Mouse (Mus musculus): Measurements from ENCODE around the gene Gm17651.

Gene Gm17651

DNA sequence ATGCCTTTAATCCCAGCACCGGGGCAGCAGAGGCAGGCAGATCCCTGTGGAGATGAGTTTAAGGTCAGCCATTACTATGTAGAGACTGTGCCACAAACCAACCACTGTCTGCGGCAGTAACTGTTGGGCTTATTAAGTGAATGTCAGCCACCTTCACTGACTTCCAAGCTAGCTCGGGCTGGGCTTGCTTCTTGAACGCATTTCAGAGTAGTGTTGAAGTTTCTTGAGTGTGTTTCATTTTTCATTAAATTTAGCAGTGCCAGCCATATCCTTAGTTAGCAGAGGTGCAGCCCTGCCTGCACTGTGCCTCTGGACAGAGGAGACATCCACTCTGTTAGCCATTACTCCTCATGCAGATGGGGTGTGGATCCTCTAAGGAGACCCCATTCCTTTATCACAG, 43.7 kb downstream of the Gm17651 start:
- no peak for DNase-seq (ENCODE audit: extremely low read depth, low read depth, low spot score)

GRCm38 (mm10) chr3:97629941-97630340, 44.6 kb downstream of the Gm17651 start:
- DNase-seq (ENCODE audit: extremely low read depth, low read depth, low spot score) = no peak

DNA sequence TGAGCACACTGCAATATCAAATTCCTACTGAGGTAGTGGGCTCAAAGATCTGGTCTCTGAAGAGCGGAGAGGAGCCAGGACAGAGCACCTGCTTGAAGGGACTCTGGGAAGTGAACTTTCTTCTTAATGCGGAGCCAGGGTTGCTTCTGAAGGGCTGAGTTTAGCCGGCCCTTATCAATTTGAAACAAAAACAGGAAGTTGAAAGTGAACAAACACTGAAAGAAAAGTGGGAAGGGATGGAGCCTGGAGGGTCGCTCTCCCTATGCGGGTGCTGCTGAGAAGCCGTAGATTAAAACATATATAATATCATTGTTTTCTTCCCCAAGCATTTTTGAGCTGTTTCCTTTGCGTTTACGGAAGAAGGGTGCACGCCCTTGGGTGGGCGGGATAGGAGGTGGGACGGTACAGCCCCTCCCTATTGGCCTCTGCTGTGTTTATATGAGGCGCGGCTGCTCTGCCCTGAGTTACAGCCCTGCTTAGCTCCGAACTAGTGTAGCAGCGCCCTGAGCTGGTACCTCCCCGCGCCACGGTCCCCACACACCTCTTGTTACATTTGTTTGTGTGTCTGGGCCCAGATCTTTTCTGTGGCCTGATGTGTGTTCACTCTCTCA, 46.0 kb downstream of the Gm17651 start, which contains the start of gene Fmo5:
Gene Fmo5 (plus strand): TSS at position 414 of the 611 bp plus-strand sequence.
- DNase-seq (ENCODE audit: extremely low read depth, low read depth, low spot score) = no peak

DNA sequence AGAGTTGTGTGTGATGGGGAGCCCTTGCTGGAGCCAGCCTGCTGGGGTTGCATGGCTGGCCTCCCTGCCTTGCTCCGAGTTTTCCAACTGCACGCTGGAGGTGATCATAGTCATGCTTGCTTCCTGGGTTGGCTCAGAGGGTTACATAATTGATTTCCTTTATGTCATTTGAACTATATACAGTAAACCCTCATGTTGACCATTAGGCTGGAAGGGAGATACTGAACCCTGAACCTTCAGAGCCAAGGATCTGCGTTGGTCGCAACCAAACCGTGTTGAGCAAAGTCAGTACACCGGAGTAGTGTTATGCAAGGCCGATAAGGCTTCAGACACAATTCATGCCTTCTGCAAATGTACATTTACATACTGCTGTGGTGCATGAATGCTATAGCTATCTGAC, 46.6 kb downstream of the Gm17651 start:
- no peak for DNase-seq (ENCODE audit: extremely low read depth, low read depth, low spot score)

- DNase-seq (ENCODE audit: extremely low read depth, low read depth, low spot score) = no peak
Observed at GRCm38 (mm10) chr3:97624611-97625010, 49.9 kb downstream of the Gm17651 start.
